Mouse (Mus musculus): ENCODE data around the gene Gm42674.

Gm42674 gene

GRCm38 (mm10) chr3:90599401-90599800 lies 2.3 kb upstream of the Gm42674 start:
- DNase-seq, result no peak

DNA sequence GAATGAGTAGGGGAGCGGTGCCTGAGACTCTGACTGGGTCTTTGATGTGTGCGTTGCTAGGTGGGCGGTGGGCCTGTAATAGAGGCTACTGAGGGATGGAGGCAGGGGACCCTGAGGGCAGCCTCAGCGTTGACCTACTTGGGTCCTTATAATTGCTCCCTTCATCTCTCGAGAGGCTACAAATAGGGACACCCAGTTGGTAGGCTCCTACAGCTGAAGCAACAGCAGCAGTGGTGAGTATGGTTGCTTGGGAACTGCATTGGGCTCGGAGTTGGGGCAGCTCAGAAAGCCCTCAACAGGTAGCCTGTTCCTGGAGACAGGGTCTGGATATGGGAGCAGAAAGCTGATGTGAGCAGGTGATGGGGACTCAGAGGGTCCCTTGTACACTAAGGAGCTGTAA lies 1.7 kb upstream of the Gm42674 start:
- DNase-seq, result no peak

DNA sequence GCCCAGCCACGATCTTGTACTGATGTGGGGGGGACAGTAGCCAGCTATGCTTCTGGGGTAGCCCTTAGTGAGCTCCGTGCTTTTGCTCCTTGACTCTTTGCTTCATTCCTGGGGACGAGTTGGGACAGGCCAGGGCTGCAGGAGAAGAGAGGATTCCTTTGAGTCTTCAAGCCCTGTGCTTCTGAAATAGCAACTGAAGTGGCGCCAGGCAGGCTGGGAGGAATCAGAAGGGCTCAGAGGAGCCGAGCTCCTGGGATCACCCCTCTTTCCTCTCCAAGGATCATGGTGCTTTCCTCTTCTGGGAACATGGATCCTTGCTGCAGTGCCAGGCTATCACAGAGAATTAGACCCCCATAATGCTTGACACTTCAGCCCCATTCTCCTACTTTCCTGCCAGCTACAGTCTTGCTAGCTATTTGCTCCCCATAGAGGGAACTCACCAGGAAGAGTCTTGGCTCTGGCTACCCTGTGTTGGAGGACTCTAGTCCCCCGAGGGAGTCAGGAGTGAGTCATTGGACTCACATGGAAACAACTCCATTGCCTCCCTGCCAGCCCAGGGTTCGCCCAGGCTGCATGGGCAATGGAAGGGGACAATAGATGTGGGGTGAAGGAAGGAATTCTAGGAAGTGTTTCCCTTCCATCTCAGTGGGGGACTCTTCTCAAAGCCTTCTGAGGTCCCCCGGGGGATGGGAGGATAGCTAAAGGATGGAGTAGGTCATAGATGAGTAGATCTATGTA lies 1.1 kb upstream of the Gm42674 start:
- DNase-seq, result no peak

GRCm38 (mm10) chr3:90603623-90604022 lies 1.9 kb downstream of the Gm42674 start, which contains the start of gene S100a4:
Gene S100a4 (plus strand): TSS chr3:90603771.
- DNase-seq, result no peak

GRCm38 (mm10) chr3:90604416-90604815 lies 2.7 kb downstream of the Gm42674 start:
- DNase-seq, result peak; percentile 67

GRCm38 (mm10) chr3:90605049-90605448 lies 3.3 kb downstream of the Gm42674 start:
- no peak for DNase-seq

DNA sequence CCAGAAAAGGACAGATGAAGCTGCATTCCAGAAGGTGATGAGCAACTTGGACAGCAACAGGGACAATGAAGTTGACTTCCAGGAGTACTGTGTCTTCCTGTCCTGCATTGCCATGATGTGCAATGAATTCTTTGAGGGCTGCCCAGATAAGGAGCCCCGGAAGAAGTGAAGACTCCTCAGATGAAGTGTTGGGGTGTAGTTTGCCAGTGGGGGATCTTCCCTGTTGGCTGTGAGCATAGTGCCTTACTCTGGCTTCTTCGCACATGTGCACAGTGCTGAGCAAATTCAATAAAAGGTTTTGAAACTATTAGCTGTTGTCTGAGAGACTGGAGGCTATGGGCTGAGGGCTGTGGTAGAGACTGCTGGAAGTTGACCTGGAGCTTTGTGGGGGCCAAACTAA lies 4.0 kb downstream of the Gm42674 start:
- DNase-seq, result no peak

GRCm38 (mm10) chr3:90606185-90606584 lies 4.5 kb downstream of the Gm42674 start:
- no peak for DNase-seq

GRCm38 (mm10) chr3:90607361-90607760 lies 5.7 kb downstream of the Gm42674 start:
- no peak for DNase-seq

GRCm38 (mm10) chr3:90608223-90608622 lies 6.5 kb downstream of the Gm42674 start, which contains the start of gene S100a5:
Gene S100a5 (plus strand): TSS chr3:90608523.
- no peak for DNase-seq

- DNase-seq, result no peak
These were observed 7.4 kb downstream of the Gm42674 start for GRCm38 (mm10) chr3:90609102-90609501.

GRCm38 (mm10) chr3:90611494-90611893 lies 9.8 kb downstream of the Gm42674 start:
- DNase-seq, result no peak

DNA sequence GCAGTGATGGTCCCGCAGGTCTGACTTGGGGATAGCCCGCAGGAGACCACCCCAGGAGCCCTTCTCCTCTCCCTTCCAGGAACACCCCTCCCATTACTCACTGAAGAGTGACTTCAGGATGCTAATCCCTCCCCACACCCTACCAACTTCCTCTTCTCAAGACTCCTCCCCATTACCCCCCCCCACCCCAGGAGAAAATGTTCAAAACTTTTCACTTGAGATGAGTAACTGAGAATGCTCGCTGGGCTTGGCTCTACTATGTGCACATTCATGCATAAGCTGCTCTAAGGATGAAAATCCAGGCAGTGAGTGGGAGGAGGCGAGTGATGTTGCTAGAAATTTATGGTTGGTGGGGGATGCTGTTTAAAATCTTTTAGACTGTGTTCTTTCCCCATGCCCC lies 10.4 kb downstream of the Gm42674 start:
- DNase-seq, result no peak

GRCm38 (mm10) chr3:90612728-90613291 lies 11.1 kb downstream of the Gm42674 start, which contains the start of gene S100a6:
Gene S100a6 (plus strand): TSS chr3:90612882.
- DNase-seq, result no peak

DNA sequence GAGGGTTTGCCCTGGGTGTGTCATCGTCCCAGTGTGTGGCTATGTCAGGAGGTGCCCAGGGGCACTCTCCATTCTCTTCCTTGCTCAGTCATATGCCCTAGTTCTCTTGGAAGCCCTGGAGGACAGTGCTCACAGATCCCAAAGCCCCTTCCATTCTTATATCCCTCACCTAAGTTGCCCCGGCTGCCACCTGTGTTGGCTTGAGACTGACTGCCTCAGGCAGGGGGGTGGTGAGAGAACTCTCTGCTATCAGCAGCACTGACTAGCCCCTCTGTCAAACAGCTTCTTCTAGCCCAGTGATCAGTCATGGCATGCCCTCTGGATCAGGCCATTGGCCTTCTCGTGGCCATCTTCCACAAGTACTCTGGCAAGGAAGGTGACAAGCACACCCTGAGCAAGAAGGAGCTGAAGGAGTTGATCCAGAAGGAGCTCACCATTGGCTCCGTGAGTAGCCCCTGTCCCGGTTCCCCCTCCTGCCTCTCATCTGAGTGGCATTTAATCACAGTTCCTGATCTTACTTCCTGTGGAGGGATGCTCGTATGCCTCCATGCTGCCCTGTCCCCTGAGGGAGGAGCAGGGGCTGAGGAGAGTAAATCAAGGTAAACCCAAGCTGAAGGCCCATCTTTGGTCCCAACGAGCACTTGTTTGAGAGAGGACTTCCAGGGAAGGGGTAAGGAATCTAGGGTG lies 11.9 kb downstream of the Gm42674 start:
- no peak for DNase-seq

GRCm38 (mm10) chr3:90614148-90614530 lies 12.4 kb downstream of the Gm42674 start:
- no peak for DNase-seq

DNA sequence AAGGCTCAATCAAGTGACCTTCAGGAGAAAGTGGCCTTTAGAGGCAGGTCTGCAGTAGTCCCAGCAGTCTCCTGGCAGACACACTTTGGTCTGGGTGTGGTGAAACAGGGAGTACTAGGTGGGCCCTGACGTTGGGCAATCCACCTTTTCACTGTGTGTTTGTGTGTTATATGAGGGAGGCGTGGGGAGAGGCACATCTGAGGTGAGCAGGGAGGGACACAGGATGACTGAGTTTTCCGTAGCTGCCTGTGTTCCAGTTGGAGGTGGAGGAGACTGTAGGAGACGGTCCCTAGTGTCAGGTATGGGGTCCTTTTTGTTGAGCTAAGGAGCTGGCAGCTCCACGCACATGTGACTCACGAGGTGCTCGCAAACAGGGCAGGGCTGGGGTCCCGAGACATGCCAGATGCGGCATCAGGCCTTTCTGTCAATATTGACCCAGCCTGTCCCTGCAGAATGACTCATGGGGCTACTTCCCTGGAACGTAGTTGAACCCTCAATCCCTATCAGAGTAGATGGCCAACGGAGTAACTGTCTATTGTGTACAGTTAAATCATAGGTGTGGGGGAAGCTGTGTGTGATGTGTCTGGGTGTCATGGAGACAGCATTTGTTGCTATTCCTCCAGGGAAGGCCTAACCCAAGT lies 13.0 kb downstream of the Gm42674 start:
- no peak for DNase-seq

DNA sequence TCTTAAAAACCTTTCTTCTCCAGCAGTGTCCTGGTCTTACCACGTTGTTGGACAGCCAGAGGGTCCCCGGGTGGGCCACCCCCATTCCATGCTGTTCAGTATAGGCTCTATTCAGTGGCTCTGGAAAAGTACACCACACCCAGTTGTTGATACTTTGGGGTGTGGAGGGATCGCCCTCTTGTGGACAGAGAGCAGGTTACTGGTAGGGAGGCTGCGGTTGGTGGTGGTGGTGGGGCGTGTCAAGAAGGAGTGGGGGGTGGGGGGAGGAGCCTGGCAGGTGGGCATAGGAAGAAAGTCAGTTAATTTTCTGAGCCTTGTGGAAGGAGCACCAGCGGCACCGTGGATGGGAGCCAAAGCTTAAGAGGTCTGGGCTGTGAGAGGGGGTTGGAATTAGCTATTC lies 13.7 kb downstream of the Gm42674 start:
- peak; percentile 72 for DNase-seq

GRCm38 (mm10) chr3:90615911-90616310 lies 14.2 kb downstream of the Gm42674 start:
- no peak for DNase-seq

GRCm38 (mm10) chr3:90617586-90617985 lies 15.9 kb downstream of the Gm42674 start:
- DNase-seq, result no peak

GRCm38 (mm10) chr3:90621552-90621951 lies 19.8 kb downstream of the Gm42674 start:
- DNase-seq, result no peak

GRCm38 (mm10) chr3:90623435-90624071 lies 21.8 kb downstream of the Gm42674 start:
- DNase-seq, result no peak

DNA sequence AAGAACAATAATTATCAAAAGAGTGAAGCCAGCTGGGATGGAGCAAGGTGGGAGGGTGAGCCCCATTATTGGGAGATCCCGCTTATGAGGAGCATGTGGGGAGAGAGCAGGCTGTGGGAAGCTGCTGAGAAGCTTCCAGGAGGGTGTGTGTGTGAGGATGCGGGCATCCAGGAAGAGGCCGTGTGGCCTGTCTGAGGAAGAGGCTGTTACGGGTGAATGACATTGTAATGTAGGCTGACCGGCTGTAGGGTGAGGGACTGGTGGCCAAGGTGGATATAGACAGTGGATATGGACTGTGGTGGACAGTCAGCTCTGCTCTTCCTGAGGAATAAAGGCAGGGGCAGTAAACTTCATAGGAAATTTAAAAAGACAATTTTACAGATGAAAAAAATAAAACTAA lies 23.8 kb downstream of the Gm42674 start:
- no peak for DNase-seq

All from right cerebral cortex, postnatal 25 days (tissue).